Mouse (Mus musculus) CH12.LX (cell line): ENCODE results near the gene Arhgap33.

Experiments used
- CTCF ChIP-seq, 2 experiments: IDR thresholded peaks in 1 of 2; conservative IDR thresholded peaks in 1 of 2; 2 replicates each; pipeline ENCODE4 v1.5.1; 2011 to 2012; ENCODE audit warnings: low read depth in 2 of 2, low read length in 2 of 2, improper control_type of control experiment in 1 of 2, inconsistent platforms in 1 of 2, mild to moderate bottlenecking in 1 of 2, moderate library complexity in 1 of 2
- POLR2AphosphoS2 ChIP-seq: IDR thresholded peaks from 2 replicates; pipeline ENCODE4 v1.6.1; 2011; ENCODE audit warnings: low read depth, low read length, improper control_type of control experiment

DNA sequence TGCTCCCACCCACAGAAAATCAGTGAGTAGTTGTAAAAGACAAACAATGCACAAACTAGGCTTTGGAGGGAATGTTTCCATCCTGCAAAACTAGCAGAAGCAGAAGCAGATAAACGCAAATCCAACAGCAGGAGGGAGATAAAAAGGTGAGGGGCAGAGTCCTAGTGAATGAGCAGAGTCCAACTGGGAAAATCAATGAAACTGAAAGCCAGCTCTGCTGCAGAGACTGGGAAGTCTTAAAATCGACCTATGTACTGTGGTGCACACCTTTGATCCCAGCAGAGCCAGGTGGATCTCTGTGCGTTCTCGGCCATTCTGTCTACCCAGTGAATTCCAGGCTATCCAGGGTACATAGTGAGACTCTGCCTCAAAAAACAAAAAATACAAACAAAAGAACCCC lies 59.9 kb downstream of the Arhgap33 start:
- TF ChIP-seq CTCF (conservative IDR thresholded peaks at IDR 0.05 in 1 of 2, IDR thresholded peaks at IDR 0.05 in 1 of 2; ENCODE audit: low read depth in 2 of 2, low read length in 2 of 2), result no peak
- no peak for TF ChIP-seq POLR2AphosphoS2
